Mouse (Mus musculus) spleen, adult 2 months (tissue): ENCODE results near the gene Cyp27a1. TPM values are rescaled to one million over a fixed set of nuclear protein-coding genes. Genes with fewer than 3 reads are reported as not detected.

Source experiments
- DNase-seq, 2 experiments: peaks; one replicate each; pipeline versions ENCODE4 v3.0.0 to v3.0.0-alpha.2; 2012 to 2021; ENCODE audit warnings: low spot score in 2 of 2, low read depth in 1 of 2
- H3K27ac ChIP-seq: fragments of 200-500 bp; 2 replicates; pipeline ENCODE4 v1.5.1; 2012; ENCODE audit warnings: low read length, inconsistent platforms; ENCODE audit not compliant: insufficient read depth
- H3K27me3 ChIP-seq: fragments of 200-500 bp; 2 replicates; pipeline ENCODE4 v1.6.1; 2012; ENCODE audit warnings: mild to moderate bottlenecking, moderate library complexity, low read length, inconsistent platforms; ENCODE audit not compliant: control insufficient read depth, insufficient read depth
- H3K36me3 ChIP-seq: fragments of 200-500 bp; 2 replicates; pipeline ENCODE4 v1.6.1; 2012; ENCODE audit warnings: mild to moderate bottlenecking, low read length, inconsistent platforms; ENCODE audit not compliant: control insufficient read depth, insufficient read depth
- H3K4me1 ChIP-seq: fragments of 200-500 bp; 2 replicates; pipeline ENCODE4 v1.6.1; 2011; ENCODE audit warnings: inconsistent platforms; ENCODE audit not compliant: control insufficient read depth, insufficient read depth, insufficient read length
- H3K4me3 ChIP-seq: fragments of 200-500 bp; 2 replicates; pipeline ENCODE4 v1.5.1; 2011; ENCODE audit warnings: mild to moderate bottlenecking, inconsistent platforms; ENCODE audit not compliant: insufficient read depth, insufficient read length; ENCODE audit errors: extremely low read depth
- CTCF ChIP-seq: fragments of 200-500 bp; IDR thresholded peaks from 2 replicates; pipeline ENCODE4 v1.5.1; 2011; ENCODE audit warnings: mild to moderate bottlenecking, inconsistent platforms; ENCODE audit not compliant: insufficient read depth, insufficient read length, insufficient replicate concordance; ENCODE audit errors: extremely low read depth
- POLR2A ChIP-seq: fragments of 200-500 bp; IDR thresholded peaks from 2 replicates; pipeline ENCODE4 v1.6.1; 2011; ENCODE audit warnings: low read depth, low read length, inconsistent platforms
- WGBS: fragments of 180-500 bp; shearing (Covaris S2); methylation state at CpG from one replicate; pipeline ENCODE4 v1.1.7; 2018; 5-methylcytosine and 5-hydroxymethylcytosine counted together
- polyA plus RNA-seq: library from polyadenylated mRNA; depleted of rRNA; stranded (reverse); fragments of >200 nt; gene quantifications from 2 replicates; pipeline ENCODE4 v1.2.3, GENCODE M21; 2012

Gene Cyp27a1
- polyA plus RNA-seq, 1 experiment: 25.0 TPM

GRCm38 (mm10) chr1:74728446-74728845 is 15.1 kb downstream of the Cyp27a1 start:
- Histone ChIP-seq H3K27ac (no peak overlapping the region), H3K4me3 (no peak overlapping the region), H3K27me3 (no peaks in the 10 kb centered on the region), H3K4me1 (no peaks in the 10 kb centered on the region), H3K36me3 (no peaks in the 10 kb centered on the region)
- no peak for DNase-seq
- TF ChIP-seq CTCF (no peak), POLR2A (no peak)
- 70% methylated on average over 8 of the region's 8 CpGs for WGBS

GRCm38 (mm10) chr1:74736977-74737376 is 23.6 kb downstream of the Cyp27a1 start:
- Histone ChIP-seq H3K27ac (no peak overlapping the region), H3K27me3 (no peaks in the 10 kb centered on the region), H3K4me3 (no peak overlapping the region), H3K4me1 (no peaks in the 10 kb centered on the region), H3K36me3 (no peaks in the 10 kb centered on the region)
- DNase-seq: no peak
- WGBS: 88% methylated on average over 12 of the region's 12 CpGs
- no peak for TF ChIP-seq POLR2A
- TF ChIP-seq CTCF: no peak

GRCm38 (mm10) chr1:74737500-74737899 is 24.1 kb downstream of the Cyp27a1 start:
- DNase-seq: no peak
- no peaks in the 10 kb centered on the region for H3K36me3 ChIP-seq
- TF ChIP-seq POLR2A: no peak
- no peak for TF ChIP-seq CTCF
- WGBS: 87% methylated on average over 7 of the region's 7 CpGs
- H3K27me3 ChIP-seq: no peaks in the 10 kb centered on the region
- no peak overlapping the region for H3K4me3 ChIP-seq
- H3K4me1 ChIP-seq: no peaks in the 10 kb centered on the region
- no peak overlapping the region for H3K27ac ChIP-seq

- TF ChIP-seq POLR2A (no peak), CTCF (no peak)
- Histone ChIP-seq H3K27ac (no peak overlapping the region), H3K36me3 (no peaks in the 10 kb centered on the region), H3K4me3 (no peak overlapping the region), H3K4me1 (no peaks in the 10 kb centered on the region), H3K27me3 (no peaks in the 10 kb centered on the region)
- 88% methylated on average over 7 of the region's 7 CpGs for WGBS
- no peak for DNase-seq
Measured at GRCm38 (mm10) chr1:74740846-74741245, 27.5 kb downstream of the Cyp27a1 start.

- 85% methylated on average over 5 of the region's 5 CpGs for WGBS
- no peak overlapping the region for H3K27ac ChIP-seq
- no peaks in the 10 kb centered on the region for H3K36me3 ChIP-seq
- TF ChIP-seq CTCF (no peak), POLR2A (no peak)
- no peak overlapping the region for H3K4me3 ChIP-seq
- H3K4me1 ChIP-seq: no peaks in the 10 kb centered on the region; the same call in 1 of the 2 replicates
- DNase-seq: no peak
- H3K27me3 ChIP-seq: no peaks in the 10 kb centered on the region
Measured at GRCm38 (mm10) chr1:74747335-74747734, 34.0 kb downstream of the Cyp27a1 start.

GRCm38 (mm10) chr1:74748643-74749271 is 35.4 kb downstream of the Cyp27a1 start, which contains the start of gene Prkag3:
Prkag3 (minus strand) TSS chr1:74749221.
- DNase-seq: peak in 1 of 2 experiments; percentile 52
- H3K36me3 ChIP-seq: no peaks in the 10 kb centered on the region
- H3K4me1 ChIP-seq: peaks cover 5% of the 10 kb centered on the region; the same call in 1 of the 2 replicates
- H3K27ac ChIP-seq: no peak within 1 kb of the TSS
- H3K27me3 ChIP-seq: no peaks in the 10 kb centered on the region
- no peak within 1 kb of the TSS for H3K4me3 ChIP-seq
- 11% methylated on average over 30 of the region's 30 CpGs for whole genome bisulfite sequencing
- TF ChIP-seq CTCF (peak; percentile 57; the same call in 1 of the 2 replicates), POLR2A (no peak)

- Histone ChIP-seq H3K4me1 (peaks cover 8% of the 10 kb centered on the region; the same call in 1 of the 2 replicates), H3K4me3 (no peak overlapping the region), H3K36me3 (no peaks in the 10 kb centered on the region), H3K27me3 (no peaks in the 10 kb centered on the region), H3K27ac (no peak overlapping the region)
- 86% methylated on average over 7 of the region's 7 CpGs for WGBS
- no peak for DNase-seq
- TF ChIP-seq POLR2A (no peak), CTCF (no peak)
Measured at GRCm38 (mm10) chr1:74749301-74749700, 35.9 kb downstream of the Cyp27a1 start.
